Mouse (Mus musculus) E14TG2a.4 (cell line): ENCODE results near the gene Rufy2.

Source experiments
- H3K27me3 ChIP-seq: 2 replicates; pipeline ENCODE4 v1.6.1; 2014; ENCODE audit warnings: low read length, control low read depth; ENCODE audit not compliant: insufficient read depth
- H3K36me3 ChIP-seq: 2 replicates; pipeline ENCODE4 v1.6.1; 2014; ENCODE audit warnings: low read length, control low read depth; ENCODE audit not compliant: insufficient read depth
- H3K4me1 ChIP-seq: replicated peaks from 2 replicates; pipeline ENCODE4 v1.6.1; 2014; ENCODE audit warnings: low read depth, low read length, control low read depth
- H3K4me3 ChIP-seq: replicated peaks from 2 replicates; pipeline ENCODE4 v1.5.1; 2014; ENCODE audit warnings: mild to moderate bottlenecking, low read length
- H3K9me3 ChIP-seq: 2 replicates; pipeline ENCODE4 v1.6.1; 2014; ENCODE audit warnings: low read length, control low read depth
- CTCF ChIP-seq: conservative IDR thresholded peaks from 2 replicates; pipeline ENCODE4 v1.5.1; 2014; ENCODE audit warnings: low read length
- NANOG ChIP-seq: IDR thresholded peaks from 2 replicates; pipeline ENCODE4 v1.6.1; 2014; ENCODE audit warnings: borderline replicate concordance, low read length, mixed read lengths
- POU5F1 ChIP-seq: IDR thresholded peaks from 2 replicates; pipeline ENCODE4 v1.6.1; 2014; ENCODE audit warnings: low read length, borderline replicate concordance

Gene Rufy2

GRCm38 (mm10) chr10:63063365-63063764 is 83.3 kb downstream of the Rufy2 start:
- no peak overlapping the region for H3K4me3 ChIP-seq
- peaks cover 21% of the 10 kb centered on the region for H3K4me1 ChIP-seq
- H3K36me3 ChIP-seq, result no peaks in the 10 kb centered on the region
- no peaks in the 10 kb centered on the region for H3K9me3 ChIP-seq
- TF ChIP-seq NANOG (no peak), CTCF (no peak), POU5F1 (no peak)
- H3K27me3 ChIP-seq, result peaks cover 24% of the 10 kb centered on the region

GRCm38 (mm10) chr10:63064516-63064915 is 84.5 kb downstream of the Rufy2 start:
- H3K4me3 ChIP-seq, result no peak overlapping the region
- H3K27me3 ChIP-seq, result peaks cover 18% of the 10 kb centered on the region
- H3K9me3 ChIP-seq, result peaks cover 7% of the 10 kb centered on the region; the same call in 1 of the 2 replicates
- TF ChIP-seq POU5F1, result no peak
- TF ChIP-seq CTCF, result no peak
- no peak for TF ChIP-seq NANOG
- H3K36me3 ChIP-seq, result no peaks in the 10 kb centered on the region
- peaks cover 21% of the 10 kb centered on the region for H3K4me1 ChIP-seq

- Histone ChIP-seq H3K27me3 (peaks cover 14% of the 10 kb centered on the region), H3K4me1 (peaks cover 21% of the 10 kb centered on the region), H3K4me3 (no peak overlapping the region), H3K9me3 (peaks cover 7% of the 10 kb centered on the region; the same call in 1 of the 2 replicates), H3K36me3 (no peaks in the 10 kb centered on the region)
- TF ChIP-seq CTCF (no peak), POU5F1 (no peak), NANOG (no peak)
Measured at GRCm38 (mm10) chr10:63065561-63065960, 85.5 kb downstream of the Rufy2 start.

- TF ChIP-seq CTCF (peak; percentile 51), POU5F1 (no peak)
Measured at GRCm38 (mm10) chr10:63065988-63066387, 86.0 kb downstream of the Rufy2 start.

More at GRCm38 (mm10) chr10:63065988-63066387, 86.0 kb downstream of the Rufy2 start:
- Histone ChIP-seq H3K36me3 (no peaks in the 10 kb centered on the region), H3K4me1 (peaks cover 20% of the 10 kb centered on the region), H3K27me3 (peaks cover 10% of the 10 kb centered on the region), H3K9me3 (peaks cover 7% of the 10 kb centered on the region; the same call in 1 of the 2 replicates), H3K4me3 (no peak overlapping the region)
